Mouse (Mus musculus): ENCODE data around the gene Bcs1l. TPM values are rescaled to one million over a fixed set of nuclear protein-coding genes. Genes with fewer than 3 reads are reported as not detected.

Bcs1l gene
- 16.8 and 17.9 TPM in 2 replicates for polyA plus RNA-seq (2012; rRNA removed)

GRCm38 (mm10) chr1:74587773-74588445 lies at the start of gene Bcs1l, which contains the start of gene Zfp142:
Gene Bcs1l (plus strand): TSS chr1:74588289.
Gene Zfp142 (minus strand): TSS chr1:74588246.

GRCm38 (mm10) chr1:74542451-74542961 lies 45.6 kb upstream of the Bcs1l start, which contains the start of gene Plcd4:
Gene Plcd4 (plus strand): TSS chr1:74542888.

GRCm38 (mm10) chr1:74544184-74544583 lies 43.9 kb upstream of the Bcs1l start, which contains the start of gene Usp37:
Gene Usp37 (minus strand): TSS chr1:74544284.

GRCm38 (mm10) chr1:74601267-74601962 lies 13.3 kb downstream of the Bcs1l start, which contains the start of the genes Rnf25 and Stk36:
Gene Rnf25 (minus strand): TSS chr1:74601397.
Gene Stk36 (plus strand): TSS chr1:74601445.

Other genes with a start within 250 kb of the Bcs1l start
- 0.85 and 1.5 TPM in 2 replicates for gene Catip, start 226.2 kb upstream of the Bcs1l start, polyA plus RNA-seq (2012; rRNA removed)
- gene Slc11a1, start 213.1 kb upstream of the Bcs1l start, polyA plus RNA-seq (2012; rRNA removed): 2.4 and 3.0 TPM in 2 replicates
- gene Ctdsp1, start 196.8 kb upstream of the Bcs1l start, polyA plus RNA-seq (2012; rRNA removed): 45.6 and 69.4 TPM in 2 replicates
- 0.14 and 0.15 TPM in 2 replicates for gene Vil1, start 178.9 kb upstream of the Bcs1l start, polyA plus RNA-seq (2012; rRNA removed)
- 54.9 and 74.0 TPM in 2 replicates for gene Cnot9, start 82.2 kb upstream of the Bcs1l start, polyA plus RNA-seq (2012; rRNA removed)
- gene Plcd4, start 45.4 kb upstream of the Bcs1l start, polyA plus RNA-seq (2012; rRNA removed): 0.37 and 0.67 TPM in 2 replicates
- 15.2 and 20.2 TPM in 2 replicates for gene Usp37, start 44.0 kb upstream of the Bcs1l start, polyA plus RNA-seq (2012; rRNA removed)
- 12.1 and 21.0 TPM in 2 replicates for gene Zfp142, start within 50 bp of the Bcs1l start, polyA plus RNA-seq (2012; rRNA removed)
- gene Rnf25, start 13.1 kb downstream of the Bcs1l start, polyA plus RNA-seq (2012; rRNA removed): 82.2 and 101 TPM in 2 replicates
- 14.3 and 14.7 TPM in 2 replicates for gene Stk36, start 13.2 kb downstream of the Bcs1l start, polyA plus RNA-seq (2012; rRNA removed)
- gene Ttll4, start 73.5 kb downstream of the Bcs1l start, polyA plus RNA-seq (2012; rRNA removed): 47.9 and 54.3 TPM in 2 replicates
- gene Cyp27a1, start 125.3 kb downstream of the Bcs1l start, polyA plus RNA-seq (2012; rRNA removed): 9.7 and 9.9 TPM in 2 replicates
- gene Prkag3, start 160.9 kb downstream of the Bcs1l start, polyA plus RNA-seq (2012; rRNA removed): 0.29 and 0.35 TPM in 2 replicates
- gene Wnt6, start 183.6 kb downstream of the Bcs1l start, polyA plus RNA-seq (2012; rRNA removed): 4.7 and 7.1 TPM in 2 replicates
- 0.70 and 0.94 TPM in 2 replicates for gene Wnt10a, start 203.2 kb downstream of the Bcs1l start, polyA plus RNA-seq (2012; rRNA removed)

Data from central nervous system, embryonic 11.5 days (tissue).